Mouse (Mus musculus) kidney, postnatal 0 days (tissue): ENCODE results near the gene Celf6. TPM values are rescaled to one million over a fixed set of nuclear protein-coding genes. Genes with fewer than 3 reads are reported as not detected.

Experiments used
- ATAC-seq: fragments of 200-750 bp; cut with Nextera tagmentation; replicated peaks from 2 replicates; pipeline ENCODE4 v1.8.0; 2017; ENCODE audit warnings: low read depth, moderate number of reproducible peaks, moderate TSS enrichment, moderate library complexity; ENCODE audit not compliant: low FRiP score
- DNase-seq: peaks from one replicate; pipeline ENCODE4 v3.0.0-alpha.2; 2016; ENCODE audit warnings: low spot score
- H3K27ac ChIP-seq: fragments of 300-500 bp; sonication (generic); 2 replicates; pipeline ENCODE4 v1.5.1; 2014; ENCODE audit warnings: mild to moderate bottlenecking
- H3K27me3 ChIP-seq: fragments of 300-500 bp; sonication (generic); 2 replicates; pipeline ENCODE4 v1.6.1; 2014; ENCODE audit warnings: low read length, mixed read lengths; ENCODE audit not compliant: insufficient read depth
- H3K36me3 ChIP-seq: fragments of 300-500 bp; sonication (generic); 2 replicates; pipeline ENCODE4 v1.6.1; 2014; ENCODE audit warnings: low read length, mixed read lengths; ENCODE audit not compliant: insufficient read depth
- H3K4me1 ChIP-seq: fragments of 300-500 bp; sonication (generic); replicated peaks from 2 replicates; pipeline ENCODE4 v1.6.1; 2014; ENCODE audit warnings: antibody characterized with exemption, low read length, mixed read lengths; ENCODE audit not compliant: insufficient read depth
- H3K4me2 ChIP-seq: fragments of 300-500 bp; sonication (generic); 2 replicates; pipeline ENCODE4 v1.6.1; 2014; ENCODE audit warnings: mild to moderate bottlenecking, low read length, moderate library complexity, mixed read lengths
- H3K4me3 ChIP-seq: fragments of 300-500 bp; sonication (generic); replicated peaks from 2 replicates; pipeline ENCODE4 v1.5.1; 2014; ENCODE audit warnings: low read depth, low read length
- H3K9ac ChIP-seq: fragments of 300-500 bp; sonication (generic); 2 replicates; pipeline ENCODE4 v1.6.1; 2014; ENCODE audit warnings: low read depth, low read length
- H3K9me3 ChIP-seq: fragments of 300-500 bp; sonication (generic); replicated peaks from 2 replicates; pipeline ENCODE4 v1.6.1; 2016; ENCODE audit warnings: low read length, inconsistent platforms, mixed read lengths
- CTCF ChIP-seq: IDR thresholded peaks from 2 replicates; pipeline ENCODE4 v1.5.1; 2016; ENCODE audit warnings: antibody characterized with exemption, low read depth, mild to moderate bottlenecking, moderate library complexity
- WGBS: fragments of 180-500 bp; shearing (Covaris S2); extraction: QIAGEN DNeasy Blood & Tissue Kit; methylation state at CpG from one replicate; pipeline ENCODE4 v1.1.7; 2014; 5-methylcytosine and 5-hydroxymethylcytosine counted together
- polyA plus RNA-seq: library from polyadenylated mRNA; unstranded; fragments of >200 nt; fragmentation: Nextera tagmentation; extraction: Ambion mirVana; gene quantifications from 2 replicates; pipeline ENCODE4 v1.2.1, GENCODE M21; 2015

Celf6 gene
- polyA plus RNA-seq, 1 experiment from 2014 or later = 0.14 TPM

- Histone ChIP-seq H3K9me3 (no peaks in the 10 kb centered on the region), H3K27ac (no peak overlapping the region), H3K27me3 (no peaks in the 10 kb centered on the region), H3K9ac (no peak overlapping the region), H3K36me3 (peaks cover 8% of the 10 kb centered on the region; the same call in 1 of the 2 replicates), H3K4me2 (no peak overlapping the region), H3K4me3 (no peak overlapping the region), H3K4me1 (peaks cover 16% of the 10 kb centered on the region)
- no peak for ATAC-seq
- WGBS = 93% methylated on average over 2 of the region's 2 CpGs
- no peak for TF ChIP-seq CTCF
- DNase-seq = no peak
These were observed 76.8 kb downstream of the Celf6 start for GRCm38 (mm10) chr9:59654450-59654983.

DNA sequence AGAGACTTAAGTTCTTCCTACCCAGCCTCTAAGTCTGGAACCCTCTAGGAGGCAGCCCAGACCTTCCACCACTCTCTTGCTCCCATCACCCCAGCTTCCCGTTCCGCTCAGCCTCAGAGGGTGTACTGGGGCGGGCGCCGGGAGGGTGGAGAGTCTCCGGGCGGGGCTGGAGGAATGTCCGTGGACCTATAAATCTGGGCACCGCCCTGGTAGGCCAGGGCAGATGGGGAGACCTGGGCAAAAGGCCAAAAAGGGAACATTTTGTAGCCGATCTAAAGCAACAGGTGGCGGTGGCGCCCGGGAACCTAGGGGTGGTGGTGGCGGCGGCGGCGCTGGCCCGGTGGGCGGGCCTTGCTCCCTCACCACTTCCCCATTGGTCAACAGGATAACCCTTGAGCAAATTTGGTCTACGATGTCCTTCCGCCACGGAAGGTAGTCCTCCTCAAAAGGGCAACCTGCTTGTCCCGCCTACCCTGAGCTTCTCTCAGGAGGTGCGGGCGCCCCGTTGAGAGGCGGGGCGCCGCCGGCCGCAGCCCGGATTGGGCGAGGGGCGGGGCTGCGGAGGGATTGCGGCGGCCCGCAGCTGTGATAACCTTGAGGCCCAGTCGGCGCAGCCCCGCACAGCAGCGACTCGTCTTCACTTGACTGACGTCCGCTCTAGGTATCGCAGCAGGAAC is 78.4 kb downstream of the Celf6 start, which contains the start of gene Pkm:
TSS of gene Pkm (plus strand) at position 411 of the 677 bp plus-strand sequence.
- peak; percentile 97 for DNase-seq
- Histone ChIP-seq H3K4me3 (peak within 1 kb of the TSS; percentile 76), H3K9me3 (no peaks in the 10 kb centered on the region), H3K36me3 (0 out of 2 replicates have a peak, but pooled peaks cover under 1% of the 10 kb centered on the region), H3K4me1 (peaks cover 29% of the 10 kb centered on the region), H3K27ac (peak within 1 kb of the TSS; percentile 94), H3K27me3 (no peaks in the 10 kb centered on the region), H3K4me2 (peak within 1 kb of the TSS; percentile 70), H3K9ac (peak within 1 kb of the TSS; percentile 74)
- ATAC-seq = peak; percentile 91
- WGBS = 2% methylated on average over 41 of the region's 46 CpGs
- TF ChIP-seq CTCF = peak; percentile 36; the same call in 1 of the 2 replicates

Other genes with a start within 250 kb of the Celf6 start
- 14.0 and 15.1 TPM in 2 replicates for gene Bbs4, start 224.4 kb upstream of the Celf6 start, polyA plus RNA-seq
- 9.6 and 10.1 TPM in 2 replicates for gene Arih1, start 91.3 kb upstream of the Celf6 start, polyA plus RNA-seq
- gene Hexa, start 38.4 kb upstream of the Celf6 start, polyA plus RNA-seq = 57.0 and 62.7 TPM in 2 replicates
- gene Tmem202, start 38.1 kb upstream of the Celf6 start, polyA plus RNA-seq = 0.11 TPM in 1 of 2 replicates, not detected in the other
- gene Parp6, start 39.4 kb downstream of the Celf6 start, polyA plus RNA-seq = 15.7 and 16.1 TPM in 2 replicates
- gene Pkm, start 78.5 kb downstream of the Celf6 start, polyA plus RNA-seq = 647 and 692 TPM in 2 replicates
- gene Gramd2, start 102.2 kb downstream of the Celf6 start, polyA plus RNA-seq = 1.2 and 1.4 TPM in 2 replicates
- 8.6 and 9.2 TPM in 2 replicates for gene Senp8, start 172.8 kb downstream of the Celf6 start, polyA plus RNA-seq
- gene Myo9a, start 173.0 kb downstream of the Celf6 start, polyA plus RNA-seq = 12.4 and 14.5 TPM in 2 replicates